24 mouse cellular contexts compared by ENCODE assay signal in genomic region chr11:68835034-68835433, GRCm38 (mm10). TPM values are rescaled to one million over a fixed set of nuclear protein-coding genes. Genes with fewer than 3 reads are reported as not detected.
DNase-seq lines count a peak whose midpoint lies in the region; ATAC-seq and TF ChIP-seq lines count a peak whose summit lies in the region.
"Had no signal": no experiment of that assay in that cellular context is flagged by ENCODE, and none has a peak within 500 bp of the region (broad histone marks: within the 10 kb centered on the region; RNA-seq: fewer than 3 reads in every experiment).

No protein-coding gene starts in this region.

- no peak overlapping the region for H3K27ac ChIP-seq in heart, embryonic 12.5 days (ENCODE audit: poor library complexity, severe bottlenecking)
- no peak overlapping the region for H3K27ac ChIP-seq in liver, postnatal 0 days (ENCODE audit: low read depth)
- no peak overlapping the region for H3K27ac ChIP-seq in liver, embryonic 12.5 days
- H3K27ac ChIP-seq in stomach, postnatal 0 days (replicated peaks): no peak overlapping the region
- H3K27ac ChIP-seq: embryonic facial prominence, embryonic 13.5 days; embryonic facial prominence, embryonic 15.5 days; forebrain, embryonic 10.5 days; forebrain, embryonic 12.5 days had no signal

- no peaks in the 10 kb centered on the region for H3K9me3 ChIP-seq in heart, embryonic 12.5 days (replicated peaks)
- no peaks in the 10 kb centered on the region for H3K9me3 ChIP-seq in liver, postnatal 0 days (ENCODE audit: low read length)
- no peaks in the 10 kb centered on the region for H3K9me3 ChIP-seq in liver, embryonic 12.5 days (replicated peaks)
- no peaks in the 10 kb centered on the region for H3K9me3 ChIP-seq in stomach, postnatal 0 days (ENCODE audit: control insufficient read depth, low read length)
- H3K9me3 ChIP-seq: embryonic facial prominence, embryonic 13.5 days; embryonic facial prominence, embryonic 15.5 days; forebrain, embryonic 10.5 days; forebrain, embryonic 12.5 days had no signal

- WGBS in heart, embryonic 12.5 days: 87% methylated on average over 3 of the region's 3 CpGs
- 63% methylated on average over 3 of the region's 3 CpGs for WGBS in liver, postnatal 0 days (ENCODE audit: insufficient replicate concordance)
- 83% methylated on average over 3 of the region's 3 CpGs for WGBS in liver, embryonic 12.5 days (ENCODE audit: insufficient replicate concordance)
- WGBS in stomach, postnatal 0 days: 81% methylated on average over 3 of the region's 3 CpGs

- no peak overlapping the region for H3K4me3 ChIP-seq in heart, embryonic 12.5 days
- H3K4me3 ChIP-seq in liver, postnatal 0 days (ENCODE audit: low read depth, low read length): no peak overlapping the region
- H3K4me3 ChIP-seq in liver, embryonic 12.5 days: no peak overlapping the region
- no peak overlapping the region for H3K4me3 ChIP-seq in stomach, postnatal 0 days (ENCODE audit: low read depth, low read length)
- H3K4me3 ChIP-seq: embryonic facial prominence, embryonic 13.5 days; embryonic facial prominence, embryonic 15.5 days; erythroblast, embryonic 14.5 days; forebrain, embryonic 10.5 days; forebrain, embryonic 12.5 days had no signal

- H3K4me1 ChIP-seq in heart, embryonic 12.5 days (replicated peaks): 0 out of 2 replicates have a peak, but pooled peaks cover 5% of the 10 kb centered on the region
- H3K4me1 ChIP-seq in liver, postnatal 0 days (ENCODE audit: insufficient read depth): peaks cover 8% of the 10 kb centered on the region; the same call in 1 of the 2 replicates
- no peaks in the 10 kb centered on the region; the same call in 1 of the 2 replicates for H3K4me1 ChIP-seq in liver, embryonic 12.5 days
- no peaks in the 10 kb centered on the region for H3K4me1 ChIP-seq in stomach, postnatal 0 days (replicated peaks; ENCODE audit: control insufficient read depth, insufficient read depth)
- H3K4me1 ChIP-seq: embryonic facial prominence, embryonic 13.5 days; embryonic facial prominence, embryonic 15.5 days; forebrain, embryonic 12.5 days had no signal

- peaks cover 71% of the 10 kb centered on the region for H3K36me3 ChIP-seq in heart, embryonic 12.5 days
- peaks cover 63% of the 10 kb centered on the region for H3K36me3 ChIP-seq in liver, postnatal 0 days (replicated peaks; ENCODE audit: insufficient read depth, low read length)
- H3K36me3 ChIP-seq in liver, embryonic 12.5 days: peaks cover 89% of the 10 kb centered on the region
- peaks cover 20% of the 10 kb centered on the region; the same call in 1 of the 2 replicates for H3K36me3 ChIP-seq in stomach, postnatal 0 days (ENCODE audit: control insufficient read depth, insufficient read depth, low read length)

- H3K9ac ChIP-seq in heart, embryonic 12.5 days: no peak overlapping the region
- no peak overlapping the region for H3K9ac ChIP-seq in liver, postnatal 0 days (replicated peaks)
- no peak overlapping the region for H3K9ac ChIP-seq in liver, embryonic 12.5 days
- H3K9ac ChIP-seq in stomach, postnatal 0 days (ENCODE audit: low read length): no peak overlapping the region
- H3K9ac ChIP-seq: embryonic facial prominence, embryonic 13.5 days; embryonic facial prominence, embryonic 15.5 days; forebrain, embryonic 12.5 days had no signal

- DNase-seq in heart, adult 11 months: peak; percentile 61
- no peak for DNase-seq in liver, postnatal 0 days
- no peak for DNase-seq in stomach, postnatal 0 days (ENCODE audit: low spot score)
- DNase-seq: adrenal gland, adult 8-10 months; adrenal gland, postnatal 14 days; adrenal gland, postnatal 36 days; cerebellum, adult 11-12 months; cerebellum, adult 2 months; cerebellum, adult 9-10 months; cerebellum, postnatal 14 days; cerebellum, postnatal 36 days; embryo, embryonic 11 days had no signal

- H3K27me3 ChIP-seq in heart, embryonic 12.5 days (replicated peaks): no peaks in the 10 kb centered on the region
- no peaks in the 10 kb centered on the region for H3K27me3 ChIP-seq in liver, postnatal 0 days (ENCODE audit: insufficient read depth, low read length)
- no peaks in the 10 kb centered on the region for H3K27me3 ChIP-seq in liver, embryonic 12.5 days (replicated peaks)
- no peaks in the 10 kb centered on the region for H3K27me3 ChIP-seq in stomach, postnatal 0 days (ENCODE audit: control insufficient read depth, insufficient read depth, low read length)
- H3K27me3 ChIP-seq: embryonic facial prominence, embryonic 13.5 days; embryonic facial prominence, embryonic 15.5 days; forebrain, embryonic 12.5 days; Patski had no signal

- no peak for TF ChIP-seq CTCF in liver, postnatal 0 days (IDR thresholded peaks at IDR 0.05; ENCODE audit: low read depth)
- no peak for TF ChIP-seq CTCF in stomach, postnatal 0 days (IDR thresholded peaks at IDR 0.05; ENCODE audit: low read depth)

- no peak for ATAC-seq in heart, embryonic 12.5 days (ENCODE audit: insufficient number of reproducible peaks, low FRiP score)
- no peak for ATAC-seq in liver, postnatal 0 days
- no peak for ATAC-seq in liver, embryonic 12.5 days
- ATAC-seq in stomach, postnatal 0 days (ENCODE audit: low FRiP score, low TSS enrichment): no peak
- ATAC-seq: activated CD4-positive, CD25-positive, alpha-beta regulatory T cell, adult 4 months; forebrain, embryonic 14.5 days; forebrain, embryonic 16.5 days; Patski had no signal

- TF ChIP-seq EP300 in liver, postnatal 0 days (IDR thresholded peaks at IDR 0.05; ENCODE audit: low read depth): 0 out of 2 replicates have a peak, but pooled peaks have one; percentile 12
- TF ChIP-seq EP300 in stomach, postnatal 0 days (optimal IDR thresholded peaks at IDR 0.05): no peak

- no peak overlapping the region for H3K4me2 ChIP-seq in heart, embryonic 12.5 days
- H3K4me2 ChIP-seq in liver, postnatal 0 days (ENCODE audit: low read depth, low read length): no peak overlapping the region
- no peak overlapping the region for H3K4me2 ChIP-seq in liver, embryonic 12.5 days
- H3K4me2 ChIP-seq in stomach, postnatal 0 days (replicated peaks; ENCODE audit: low read depth): no peak overlapping the region
- H3K4me2 ChIP-seq: embryonic facial prominence, embryonic 13.5 days; embryonic facial prominence, embryonic 15.5 days; forebrain, embryonic 12.5 days had no signal

RNA-seq across cellular contexts. Expression of gene Ndel1, which starts 36.6 kb away (rescaled TPM):
- polyA plus RNA-seq in heart, embryonic 12.5 days (2016; fragmentation: Nextera tagmentation; extraction: Ambion mirVana): 62.7 and 67.0 TPM in 2 replicates
- polyA plus RNA-seq in liver, postnatal 0 days (2015; fragmentation: Nextera tagmentation; extraction: Ambion mirVana): 32.8 and 33.8 TPM in 2 replicates
- polyA plus RNA-seq in liver, embryonic 12.5 days (2016; fragmentation: Nextera tagmentation; extraction: Ambion mirVana): 40.4 and 42.0 TPM in 2 replicates
- 86.4 and 92.6 TPM in 2 replicates for polyA plus RNA-seq in stomach, postnatal 0 days (2015; fragmentation: Nextera tagmentation; extraction: Ambion mirVana)

RNA-seq across cellular contexts. Expression of gene Rnf222, which starts 53.3 kb away (rescaled TPM):
- polyA plus RNA-seq in heart, embryonic 12.5 days (2016; fragmentation: Nextera tagmentation; extraction: Ambion mirVana): 0.17 TPM in 1 of 2 replicates, not detected in the other
- polyA plus RNA-seq in liver, postnatal 0 days (2015; fragmentation: Nextera tagmentation; extraction: Ambion mirVana): 0.02 and 0.07 TPM in 2 replicates
- polyA plus RNA-seq in liver, embryonic 12.5 days (2016; fragmentation: Nextera tagmentation; extraction: Ambion mirVana): 0.07 and 0.10 TPM in 2 replicates
- 5.4 and 5.8 TPM in 2 replicates for polyA plus RNA-seq in stomach, postnatal 0 days (2015; fragmentation: Nextera tagmentation; extraction: Ambion mirVana)
- polyA plus RNA-seq: activated CD4-positive, CD25-positive, alpha-beta regulatory T cell, adult 4 months; C2C12; erythroblast, embryonic 14.5 days; forebrain, embryonic 14.5 days; forebrain, embryonic 16.5 days; Patski had no signal
